Mouse (Mus musculus) left cerebral cortex, adult 2 months (tissue): ENCODE measurements around the gene Ptov1. TPM values are rescaled to one million over a fixed set of nuclear protein-coding genes. Genes with fewer than 3 reads are reported as not detected.

Experiments used
- DNase-seq, 2 experiments: peaks; one replicate each; pipeline ENCODE4 v3.0.0; 2021 to 2022; ENCODE audit warnings: low spot score in 2 of 2, mixed read lengths in 1 of 2; ENCODE audit errors: extremely low spot score in 1 of 2
- H3K27ac ChIP-seq: fragments of 200-600 bp; 2 replicates; pipeline ENCODE4 v1.8.1; 2022
- H3K4me3 ChIP-seq: fragments of 200-600 bp; 2 replicates; pipeline ENCODE4 v1.8.1; 2022
- CTCF ChIP-seq: fragments of 200-600 bp; IDR thresholded peaks from 2 replicates; pipeline ENCODE4 v1.8.1; 2022; ENCODE audit warnings: antibody characterized with exemption, mild to moderate bottlenecking, moderate library complexity
- intact Hi-C: fragments of 180-260 bp; cut with DNase I; formaldehyde crosslinking; loops from one replicate; pipeline ENCODE4 v1.15.1; 2025
- microRNA-seq, 2 experiments: library from miRNA; unstranded; fragments of <30 nt; microRNA quantifications; one replicate each; pipeline ENCODE4 v1.2.0; 2021
- total RNA-seq, 2 experiments: library from RNA; stranded (reverse); gene quantifications; 2 replicates each; pipeline ENCODE4 v1.2.3; 2021

Ptov1 gene
- total RNA-seq, 2 experiments from 2014 or later = 273 to 290 TPM

DNA sequence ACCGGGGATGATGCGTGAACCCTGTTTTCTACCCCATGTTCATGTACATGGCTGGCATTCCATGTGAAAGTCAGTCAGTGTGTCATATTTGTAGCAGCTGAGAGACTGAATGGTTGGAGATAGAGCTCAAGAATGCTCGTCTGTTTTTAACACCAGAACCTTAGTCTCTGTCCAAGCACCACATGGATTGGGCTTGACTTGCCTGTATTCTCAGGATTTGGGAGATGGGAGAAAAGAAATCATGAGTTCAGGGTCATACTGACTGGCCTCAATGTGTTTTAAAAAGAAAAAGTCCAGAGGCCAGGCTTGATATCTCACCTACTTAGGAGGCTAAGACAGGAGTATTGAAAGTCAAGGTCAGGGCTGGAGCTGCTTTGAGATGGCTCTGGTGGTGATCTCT is 52.1 kb downstream of the Ptov1 start:
- intact Hi-C loops = no loop called here
- peak overlapping the region; percentile 95 for H3K27ac ChIP-seq

DNA sequence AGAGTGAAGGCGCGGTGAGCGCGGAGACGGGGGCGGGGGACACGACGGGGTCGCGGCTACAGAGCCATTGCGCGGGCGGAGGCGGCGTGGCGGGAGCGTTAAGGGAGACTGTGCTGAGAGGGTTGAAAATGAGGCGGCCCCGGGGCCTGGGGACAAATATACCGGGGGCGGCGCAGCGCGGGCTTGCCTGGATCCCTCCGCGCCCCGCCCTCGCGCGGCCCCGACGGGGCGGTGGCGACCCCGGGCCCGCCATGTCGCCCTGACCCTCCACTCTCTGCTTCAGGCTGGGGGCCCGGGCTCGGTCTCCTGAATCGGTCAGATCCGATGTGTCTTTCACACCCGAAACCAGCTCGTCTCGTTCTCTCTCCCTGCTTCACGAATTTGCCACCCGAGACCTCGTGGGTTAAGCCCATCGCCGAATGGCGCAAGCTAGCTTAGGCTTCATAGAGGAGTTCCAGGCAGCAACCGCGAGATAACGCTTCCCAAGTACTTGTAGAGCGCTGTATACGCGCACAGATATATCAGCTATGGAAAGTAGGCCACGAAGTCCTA is 53.0 kb downstream of the Ptov1 start, which contains the start of gene Atf5:
Gene Atf5, minus strand, starts transcription at position 189 of the 552 bp plus-strand sequence.
- no peak for TF ChIP-seq CTCF
- Histone ChIP-seq H3K27ac (peak within 1 kb of the TSS; percentile 95), H3K4me3 (peak within 1 kb of the TSS; percentile 71)
- intact Hi-C loops = no loop called here
- no peak for DNase-seq

More for the DNA sequence above, 52.1 kb downstream of the Ptov1 start:
- peak overlapping the region; percentile 71 for H3K4me3 ChIP-seq
- peak in 1 of 2 experiments; percentile 4 for DNase-seq
- TF ChIP-seq CTCF = no peak

- intact Hi-C loops = loop anchor here (2.0 kb wide), 1 partner anchor 67 kb away; the partner anchor contains the start of gene Vrk3
- DNase-seq = peak; percentile 98
- H3K4me3 ChIP-seq = peak within 1 kb of the TSS; percentile 71
- no peak; the same call in 1 of the 2 replicates for TF ChIP-seq CTCF
- H3K27ac ChIP-seq = peak within 1 kb of the TSS; percentile 95
Observed at GRCm38 (mm10) chr7:44815721-44816469, 53.7 kb downstream of the Ptov1 start, which contains the start of the genes Nup62 and Il4i1. Gene Nup62 (plus strand): TSS chr7:44816088. Gene Il4i1 (plus strand): TSS chr7:44816387.

DNA sequence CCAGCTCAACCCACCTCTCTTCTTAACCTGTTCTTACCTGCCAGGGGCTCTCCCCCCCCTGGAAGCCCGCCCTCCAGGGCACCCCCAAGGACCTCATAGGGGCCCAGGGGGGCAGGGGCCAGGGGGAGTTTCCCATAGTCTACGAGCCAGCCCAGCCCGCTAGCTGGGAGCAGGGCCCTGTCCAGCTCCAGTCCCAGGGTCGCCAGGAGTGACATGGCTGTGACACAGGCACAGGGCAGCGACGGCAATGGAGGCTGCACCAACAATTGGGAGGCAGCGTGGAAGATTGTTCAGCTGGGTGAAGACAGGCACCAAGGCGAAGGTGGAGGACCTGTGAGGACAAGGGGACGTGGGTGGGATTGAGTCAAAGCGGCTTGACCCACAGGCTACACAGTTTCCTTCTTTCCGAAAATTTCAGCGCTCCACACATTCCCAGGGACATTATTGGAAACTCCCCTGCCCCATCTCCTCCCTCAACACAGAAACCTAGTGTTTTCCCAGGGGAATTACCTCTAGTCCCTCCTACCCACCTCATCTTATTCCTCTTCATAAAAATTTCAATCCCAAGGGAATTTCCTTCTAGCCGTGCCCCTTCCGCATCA is 54.5 kb downstream of the Ptov1 start:
- Histone ChIP-seq H3K4me3 (peak overlapping the region; percentile 71), H3K27ac (no peak overlapping the region)
- DNase-seq = peak in 1 of 2 experiments; percentile 17
- TF ChIP-seq CTCF = no peak
- intact Hi-C loops = loop anchor here (2.0 kb wide), 1 partner anchor 66 kb away; the partner anchor contains the start of gene Vrk3

GRCm38 (mm10) chr7:44814423-44814822 is 55.2 kb downstream of the Ptov1 start:
- peak in 1 of 2 experiments; percentile 5 for DNase-seq
- Histone ChIP-seq H3K27ac (no peak overlapping the region), H3K4me3 (no peak overlapping the region)
- intact Hi-C loops = loop anchor here (2.0 kb wide), 1 partner anchor 66 kb away; the partner anchor contains the start of gene Vrk3
- TF ChIP-seq CTCF = no peak

- Histone ChIP-seq H3K27ac (no peak overlapping the region), H3K4me3 (no peak overlapping the region)
- intact Hi-C loops = loop anchor here (2.0 kb wide), 1 partner anchor 65 kb away; the partner anchor contains the start of gene Vrk3
- DNase-seq = peak in 1 of 2 experiments; percentile 3
- TF ChIP-seq CTCF = no peak
Observed at GRCm38 (mm10) chr7:44813985-44814384, 55.6 kb downstream of the Ptov1 start.

Small RNAs within 50 kb of the gene (microRNA-seq; reads per million reads assigned to microRNA genes)
- gene Mir707 = 0 to 0.49 reads per million in 2 experiments

Other genes starting within 250 kb of the Ptov1 start
- gene Myh14, start 198.9 kb downstream of the Ptov1 start, total RNA-seq = 10 to 100 TPM; 21.1 to 21.4 TPM
- gene Izumo2, start 161.0 kb downstream of the Ptov1 start, total RNA-seq = not detected
- 10 to 100 TPM; 27.0 to 30.6 TPM for gene Vrk3, start 121.4 kb downstream of the Ptov1 start, total RNA-seq
- gene Zfp473, start 118.7 kb downstream of the Ptov1 start, total RNA-seq = under 1 TPM; 0.18 to 0.44 TPM
- 10 to 100 TPM; 31.9 to 32.2 TPM for gene Nup62, start 53.7 kb downstream of the Ptov1 start, total RNA-seq
- gene Il4i1, start 53.4 kb downstream of the Ptov1 start, total RNA-seq = 1 to 10 TPM; 1.8 to 2.0 TPM
- gene Atf5, start 53.1 kb downstream of the Ptov1 start, total RNA-seq = 10 to 100 TPM; 23.1 to 23.4 TPM
- gene Akt1s1, start 20.8 kb downstream of the Ptov1 start, total RNA-seq = 10 to 100 TPM; 69.7 to 77.0 TPM
- 10 to 100 TPM; 64.4 to 67.5 TPM for gene Tbc1d17, start 20.7 kb downstream of the Ptov1 start, total RNA-seq
- 10 to 100 TPM; 27.4 to 31.2 TPM for gene Pnkp, start 12.6 kb downstream of the Ptov1 start, total RNA-seq
- 10 to 100 TPM; 96.1 to 98.5 TPM for gene Med25, start 22.9 kb upstream of the Ptov1 start, total RNA-seq
- gene Fuz, start 26.3 kb upstream of the Ptov1 start, total RNA-seq = 10 to 100 TPM; 23.4 to 24.1 TPM
- gene Ap2a1, start 59.7 kb upstream of the Ptov1 start, total RNA-seq = 100 to 1,000 TPM; 327 to 331 TPM
- gene Tsks, start 73.4 kb upstream of the Ptov1 start, total RNA-seq = 1 to 10 TPM; 2.8 to 3.0 TPM
- 100 to 1,000 TPM in 1 of 2 experiments, 10 to 100 TPM in 1; 97.9 to 102 TPM for gene Cpt1c, start 105.1 kb upstream of the Ptov1 start, total RNA-seq
- gene Prmt1, start 116.8 kb upstream of the Ptov1 start, total RNA-seq = 100 to 1,000 TPM; 143 to 150 TPM
- 10 to 100 TPM; 36.4 to 36.9 TPM for gene Irf3, start 127.9 kb upstream of the Ptov1 start, total RNA-seq
- gene Bcl2l12, start 128.9 kb upstream of the Ptov1 start, total RNA-seq = 1 to 10 TPM; 3.0 to 3.8 TPM
- 100 to 1,000 TPM; 170 to 181 TPM for gene Scaf1, start 146.6 kb upstream of the Ptov1 start, total RNA-seq
- gene Rras, start 148.2 kb upstream of the Ptov1 start, total RNA-seq = 10 to 100 TPM; 11.8 to 12.2 TPM
- gene Prr12, start 183.1 kb upstream of the Ptov1 start, total RNA-seq = 10 to 100 TPM; 70.0 to 73.4 TPM
- 10 to 100 TPM; 53.6 to 55.6 TPM for gene Nosip, start 192.6 kb upstream of the Ptov1 start, total RNA-seq
- 10 to 100 TPM in 1 of 2 experiments, 1 to 10 TPM in 1; 9.0 to 10.4 TPM for gene Prrg2, start 192.9 kb upstream of the Ptov1 start, total RNA-seq
- gene Rcn3, start 222.4 kb upstream of the Ptov1 start, total RNA-seq = 1 to 10 TPM; 4.9 to 5.6 TPM
- gene Fcgrt, start 234.1 kb upstream of the Ptov1 start, total RNA-seq = 10 to 100 TPM; 16.7 to 23.4 TPM